Mouse (Mus musculus) intestine, postnatal 0 days (tissue): ENCODE measurements around the gene F8a. TPM values are rescaled to one million over a fixed set of nuclear protein-coding genes. Genes with fewer than 3 reads are reported as not detected.
"Not testable (repeated sequence)": the region's sequence is repeated elsewhere in the genome, so short reads cannot be mapped to it uniquely, and the experiment has no call there.

ENCODE experiments used
- ATAC-seq: fragments of 200-750 bp; cut with Nextera tagmentation; 2 replicates; pipeline ENCODE4 v1.8.0; 2017; ENCODE audit warnings: mild to moderate bottlenecking, moderate TSS enrichment, moderate library complexity
- H3K27ac ChIP-seq: fragments of 300-500 bp; sonication (generic); 2 replicates; pipeline ENCODE4 v1.5.1; 2014; ENCODE audit warnings: mild to moderate bottlenecking, low read depth, low read length, moderate library complexity
- H3K27me3 ChIP-seq: fragments of 300-500 bp; sonication (generic); replicated peaks from 2 replicates; pipeline ENCODE4 v1.6.1; 2014; ENCODE audit warnings: low read length, mixed read lengths; ENCODE audit not compliant: control insufficient read depth, insufficient read depth
- H3K36me3 ChIP-seq: fragments of 300-500 bp; sonication (generic); 2 replicates; pipeline ENCODE4 v1.6.1; 2014; ENCODE audit warnings: mild to moderate bottlenecking, moderate library complexity; ENCODE audit not compliant: control insufficient read depth, insufficient read depth
- H3K4me1 ChIP-seq: fragments of 300-500 bp; sonication (generic); replicated peaks from 2 replicates; pipeline ENCODE4 v1.6.1; 2014; ENCODE audit warnings: antibody characterized with exemption, low read length, mixed read lengths; ENCODE audit not compliant: control insufficient read depth, insufficient read depth
- H3K4me2 ChIP-seq: fragments of 300-500 bp; sonication (generic); replicated peaks from 2 replicates; pipeline ENCODE4 v1.6.1; 2014; ENCODE audit warnings: low read depth, mild to moderate bottlenecking, moderate library complexity
- H3K4me3 ChIP-seq: fragments of 300-500 bp; sonication (generic); 2 replicates; pipeline ENCODE4 v1.5.1; 2014; ENCODE audit warnings: low read depth, low read length
- H3K9ac ChIP-seq: fragments of 300-500 bp; sonication (generic); 2 replicates; pipeline ENCODE4 v1.6.1; 2014; ENCODE audit warnings: mild to moderate bottlenecking, low read depth, low read length
- H3K9me3 ChIP-seq: fragments of 300-500 bp; sonication (generic); 2 replicates; pipeline ENCODE4 v1.6.1; 2016; ENCODE audit warnings: mixed run types; ENCODE audit not compliant: control insufficient read depth
- CTCF ChIP-seq: sonication (generic); IDR thresholded peaks from 2 replicates; pipeline ENCODE4 v1.5.1; 2016; ENCODE audit warnings: low read depth, mild to moderate bottlenecking, control low read depth, antibody characterized with exemption, moderate library complexity
- WGBS: fragments of 180-500 bp; shearing (Covaris S2); extraction: QIAGEN DNeasy Blood & Tissue Kit; methylation state at CpG from one replicate; pipeline ENCODE4 v1.1.7; 2014; 5-methylcytosine and 5-hydroxymethylcytosine counted together
- polyA plus RNA-seq: library from polyadenylated mRNA; unstranded; fragments of >200 nt; fragmentation: Nextera tagmentation; extraction: Ambion mirVana; gene quantifications from 2 replicates; pipeline ENCODE4 v1.2.1, GENCODE M21; 2015

Gene F8a
- 21.8 and 24.2 TPM in 2 replicates for polyA plus RNA-seq

DNA sequence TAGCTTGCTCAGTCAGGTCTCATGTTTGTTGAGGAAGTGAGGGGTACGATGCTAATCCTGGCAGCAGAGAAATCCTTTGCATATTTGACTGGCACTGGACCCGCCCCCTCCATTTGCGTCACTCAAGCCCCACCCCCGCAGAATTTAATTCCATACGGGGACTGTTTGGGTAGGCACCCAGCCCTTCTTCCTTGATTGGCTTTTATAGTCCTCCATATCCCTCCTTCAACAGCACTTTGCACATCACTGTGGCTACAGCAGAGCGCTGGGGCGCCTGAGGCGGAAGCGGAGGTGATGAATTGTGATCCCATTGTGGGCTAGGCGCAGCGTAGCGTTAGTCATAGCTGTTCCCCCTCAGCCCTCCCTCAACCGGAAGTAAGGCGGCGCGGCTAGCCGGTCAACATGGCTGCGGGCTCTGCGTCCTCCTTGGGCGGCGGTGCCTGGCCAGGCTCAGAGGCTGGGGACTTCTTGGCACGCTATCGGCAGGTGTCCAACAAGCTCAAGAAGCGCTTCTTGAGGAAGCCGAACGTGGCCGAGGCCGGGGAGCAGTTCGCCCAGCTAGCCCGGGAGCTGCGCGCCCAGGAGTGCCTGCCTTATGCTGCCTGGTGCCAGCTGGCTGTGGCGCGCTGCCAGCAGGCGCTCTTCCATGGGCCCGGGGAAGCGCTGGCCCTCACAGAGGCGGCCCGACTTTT is at the start of gene F8a:
TSS of gene F8a (plus strand) at position 378 of the 692 bp plus-strand sequence.
- WGBS: 17% methylated on average over 37 of the region's 39 CpGs
- H3K9me3 ChIP-seq: no peaks in the 10 kb centered on the region
- H3K27me3 ChIP-seq: no peaks in the 10 kb centered on the region
- H3K4me2 ChIP-seq: peak within 1 kb of the TSS; percentile 77
- H3K4me3 ChIP-seq: peak within 1 kb of the TSS; percentile 60
- H3K4me1 ChIP-seq: no peaks in the 10 kb centered on the region
- peak within 1 kb of the TSS; percentile 94 for H3K27ac ChIP-seq
- ATAC-seq: peak; percentile 95
- H3K36me3 ChIP-seq: no peaks in the 10 kb centered on the region
- H3K9ac ChIP-seq: peak within 1 kb of the TSS; percentile 62
- TF ChIP-seq CTCF: no peak

DNA sequence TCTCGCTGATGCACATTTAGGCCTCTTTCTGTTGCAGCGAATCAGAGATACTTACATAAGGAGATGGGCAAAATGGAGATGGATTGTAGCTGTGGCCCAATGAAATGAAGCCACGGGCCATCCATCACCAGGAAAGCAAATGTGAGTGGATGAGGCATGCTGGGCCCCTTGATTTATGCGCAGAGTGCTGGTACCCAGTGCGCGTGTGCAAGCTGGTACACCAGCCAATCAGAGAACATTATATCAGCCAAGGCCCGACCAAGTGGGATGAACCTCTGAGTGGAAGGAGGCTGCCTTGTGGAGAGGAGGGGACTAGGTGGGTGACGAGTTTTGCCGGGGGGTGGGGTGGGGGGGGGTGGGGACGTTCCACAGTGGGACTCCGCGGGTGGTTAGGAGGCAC is 36.2 kb upstream of the F8a start, which contains the start of gene Xlr3b:
TSS of gene Xlr3b (plus strand) at position 274 of the 400 bp plus-strand sequence.
- not testable (repeated sequence) for H3K4me3 ChIP-seq, H3K27ac ChIP-seq, H3K4me1 ChIP-seq, H3K9me3 ChIP-seq, ATAC-seq, H3K36me3 ChIP-seq, H3K27me3 ChIP-seq, H3K9ac ChIP-seq, H3K4me2 ChIP-seq
- WGBS: 79% methylated on average over 11 of the region's 12 CpGs

DNA sequence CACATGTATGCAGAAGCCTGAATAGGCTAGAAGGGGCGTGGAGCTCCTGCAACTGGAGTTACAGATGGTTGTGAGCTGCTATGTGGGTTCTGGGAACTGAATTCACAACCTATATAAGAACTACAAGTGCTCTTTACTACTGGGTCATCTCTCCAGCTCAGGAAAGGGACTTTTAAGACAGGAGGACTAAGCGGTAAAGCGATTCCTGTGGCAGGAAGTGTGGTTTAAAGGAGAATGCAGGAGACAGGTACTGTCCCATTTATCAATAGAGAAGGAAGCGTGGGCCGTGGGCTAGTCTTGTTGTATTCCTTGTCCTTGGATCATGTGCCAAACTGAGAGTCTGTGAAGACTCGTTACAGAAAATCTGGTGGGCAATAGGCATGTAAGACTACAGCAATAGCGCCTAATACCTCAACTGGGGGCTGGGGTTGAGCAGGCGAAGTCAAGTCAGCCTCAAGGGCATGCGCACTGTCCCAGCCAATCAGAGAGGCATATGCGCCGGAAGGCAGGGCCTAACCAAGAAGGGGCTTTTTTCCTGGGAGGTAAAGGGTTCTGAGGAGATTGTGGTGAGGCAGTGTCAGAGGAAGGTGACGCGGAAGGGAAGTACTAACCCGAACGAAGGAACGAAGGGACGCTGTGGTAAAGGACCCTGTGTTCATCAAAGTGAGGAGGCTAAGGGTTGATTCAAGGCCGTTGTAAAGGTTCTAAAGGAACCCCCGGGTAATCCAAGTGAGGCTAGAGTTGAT is 14.1 kb upstream of the F8a start, which contains the start of gene Xlr4b:
TSS of gene Xlr4b (plus strand) at position 515 of the 746 bp plus-strand sequence.
- not testable (repeated sequence) for H3K4me1 ChIP-seq, H3K9me3 ChIP-seq

DNA sequence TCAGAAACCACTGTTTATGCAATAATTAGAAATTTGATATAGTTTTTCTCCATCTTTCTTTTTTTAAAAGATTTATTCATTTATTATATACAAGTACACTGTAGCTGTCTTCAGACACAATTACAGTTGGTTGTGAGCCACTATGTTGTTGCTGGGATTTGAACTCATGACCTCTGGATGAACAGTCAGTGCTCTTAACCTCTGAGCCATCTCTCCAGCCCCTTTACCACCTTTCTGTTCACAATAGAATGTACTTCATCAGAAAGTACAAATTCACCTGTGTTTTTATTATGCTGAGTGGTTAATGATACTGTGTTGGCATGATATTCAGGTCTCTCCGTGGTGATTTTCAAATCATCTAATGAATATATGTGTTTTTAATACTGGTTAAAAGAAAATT is 2.7 kb upstream of the F8a start:
- TF ChIP-seq CTCF: no peak
- ATAC-seq: no peak
- H3K4me3 ChIP-seq: no peak overlapping the region
- H3K27ac ChIP-seq: no peak overlapping the region
- H3K4me2 ChIP-seq: no peak overlapping the region
- no peaks in the 10 kb centered on the region for H3K4me1 ChIP-seq
- H3K9ac ChIP-seq: no peak overlapping the region
- no peaks in the 10 kb centered on the region for H3K27me3 ChIP-seq
- no peaks in the 10 kb centered on the region for H3K9me3 ChIP-seq
- no peaks in the 10 kb centered on the region for H3K36me3 ChIP-seq
- 59% methylated on average over 1 of the region's 1 CpGs for WGBS

More for the DNA sequence above, 14.1 kb upstream of the F8a start, which contains the start of gene Xlr4b:
- 80% methylated on average over 11 of the region's 19 CpGs for WGBS
- H3K27me3 ChIP-seq, H3K27ac ChIP-seq, H3K4me2 ChIP-seq, H3K9ac ChIP-seq, H3K4me3 ChIP-seq, ATAC-seq, H3K36me3 ChIP-seq: not testable (repeated sequence)

DNA sequence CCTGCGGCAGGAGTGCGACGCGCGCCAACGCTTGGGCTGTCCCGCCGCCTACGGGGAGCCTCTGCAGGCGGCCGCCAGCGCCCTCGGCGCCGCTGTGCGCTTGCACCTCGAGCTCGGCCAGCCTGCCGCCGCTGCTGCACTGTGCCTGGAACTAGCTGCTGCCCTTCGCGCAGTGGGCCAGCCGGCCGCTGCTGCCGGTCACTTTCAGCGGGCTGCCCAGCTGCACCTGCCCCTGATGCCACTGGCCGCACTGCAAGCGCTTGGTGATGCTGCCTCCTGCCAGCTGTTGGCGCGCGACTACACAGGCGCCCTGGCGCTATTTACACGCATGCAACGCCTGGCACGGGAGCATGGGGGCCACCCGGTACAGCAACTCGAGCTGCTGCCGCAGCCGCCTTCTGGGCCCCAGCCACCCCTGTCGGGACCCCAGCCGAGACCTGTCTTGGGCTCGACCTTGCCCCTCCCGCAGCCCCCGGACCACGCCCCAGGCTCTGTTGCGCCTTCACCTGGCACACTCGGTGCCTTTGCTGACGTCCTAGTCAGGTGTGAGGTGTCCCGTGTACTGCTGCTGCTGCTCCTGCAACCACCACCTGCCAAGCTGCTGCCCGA is 619 bp downstream of the F8a start:
- peak overlapping the region; percentile 94 for H3K27ac ChIP-seq
- H3K4me3 ChIP-seq: peak overlapping the region; percentile 60
- no peaks in the 10 kb centered on the region for H3K4me1 ChIP-seq
- H3K4me2 ChIP-seq: peak overlapping the region; percentile 77
- no peaks in the 10 kb centered on the region for H3K27me3 ChIP-seq
- 16% methylated on average over 37 of the region's 51 CpGs for WGBS
- ATAC-seq: peak; percentile 63
- no peaks in the 10 kb centered on the region for H3K9me3 ChIP-seq
- H3K36me3 ChIP-seq: no peaks in the 10 kb centered on the region
- H3K9ac ChIP-seq: peak overlapping the region; percentile 62
- peak; percentile 45 for TF ChIP-seq CTCF

DNA sequence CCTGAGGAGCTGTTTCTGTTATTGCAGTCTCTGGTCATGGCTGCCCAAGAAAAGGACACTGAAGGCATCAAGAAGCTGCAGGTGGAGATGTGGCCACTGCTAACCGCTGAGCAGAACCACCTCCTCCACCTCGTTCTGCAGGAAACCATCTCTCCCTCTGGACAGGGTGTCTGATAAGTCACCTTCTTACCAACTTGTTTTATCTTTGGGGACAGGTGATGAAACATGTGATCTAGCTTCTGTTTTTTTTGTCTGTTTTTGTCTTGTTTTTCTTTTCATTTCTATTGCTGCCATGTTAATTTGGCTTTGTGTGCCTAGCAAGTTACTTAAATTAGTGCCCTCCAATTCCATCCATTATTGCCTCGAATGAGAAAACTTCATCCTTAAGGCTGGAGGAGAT is 1.2 kb downstream of the F8a start:
- Histone ChIP-seq H3K4me1 (no peaks in the 10 kb centered on the region), H3K36me3 (no peaks in the 10 kb centered on the region), H3K4me2 (peak overlapping the region; percentile 77), H3K27ac (no peak overlapping the region), H3K9me3 (no peaks in the 10 kb centered on the region), H3K4me3 (peak overlapping the region; percentile 60), H3K27me3 (no peaks in the 10 kb centered on the region), H3K9ac (peak overlapping the region; percentile 62; the same call in 1 of the 2 replicates)
- ATAC-seq: no peak
- TF ChIP-seq CTCF: no peak
- 28% methylated on average over 3 of the region's 3 CpGs for WGBS

DNA sequence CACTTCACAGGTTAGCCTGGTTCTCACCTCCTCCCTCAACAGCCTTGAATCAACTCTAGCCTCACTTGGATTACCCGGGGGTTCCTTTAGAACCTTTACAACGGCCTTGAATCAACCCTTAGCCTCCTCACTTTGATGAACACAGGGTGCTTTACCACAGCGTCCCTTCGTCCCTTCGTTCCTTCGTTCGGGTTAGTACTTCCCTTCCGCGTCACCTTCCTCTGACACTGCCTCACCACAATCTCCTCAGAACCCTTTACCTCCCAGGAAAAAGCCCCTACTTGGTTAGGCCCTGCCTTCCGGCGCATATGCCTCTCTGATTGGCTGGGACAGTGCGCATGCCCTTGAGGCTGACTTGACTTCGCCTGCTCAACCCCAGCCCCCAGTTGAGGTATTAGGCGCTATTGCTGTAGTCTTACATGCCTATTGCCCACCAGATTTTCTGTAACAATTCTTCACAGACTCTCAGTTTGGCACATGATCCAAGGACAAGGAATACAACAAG is 14.8 kb downstream of the F8a start, which contains the start of gene Xlr4c:
TSS of gene Xlr4c (minus strand) at position 310 of the 505 bp plus-strand sequence.
- H3K4me1 ChIP-seq, H3K9ac ChIP-seq, H3K27ac ChIP-seq, H3K4me3 ChIP-seq, H3K4me2 ChIP-seq, ATAC-seq, H3K27me3 ChIP-seq, H3K9me3 ChIP-seq, H3K36me3 ChIP-seq: not testable (repeated sequence)
- WGBS: 84% methylated on average over 13 of the region's 14 CpGs

DNA sequence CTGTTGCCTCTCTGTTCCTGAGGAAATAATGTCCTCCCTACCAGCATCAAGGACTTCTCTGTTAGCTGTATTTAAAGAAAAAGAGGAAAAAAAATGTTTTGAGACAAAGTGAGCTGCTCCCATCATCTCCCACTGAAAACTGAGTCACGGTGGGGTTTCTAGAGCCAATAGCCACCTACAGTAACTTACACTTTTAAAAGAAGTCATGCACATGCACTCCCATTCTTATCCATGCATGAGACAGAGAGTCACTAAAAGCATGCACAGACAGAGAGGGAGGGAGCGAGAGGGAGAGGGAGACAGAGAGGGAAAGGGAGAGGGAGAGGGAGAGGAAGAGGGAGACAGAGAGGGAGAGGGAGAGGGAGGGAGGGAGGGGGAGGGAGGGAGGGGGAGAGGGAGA is 34.3 kb downstream of the F8a start:
- ATAC-seq, H3K9ac ChIP-seq, H3K4me2 ChIP-seq, H3K27me3 ChIP-seq, H3K36me3 ChIP-seq, H3K27ac ChIP-seq, H3K9me3 ChIP-seq, H3K4me1 ChIP-seq, H3K4me3 ChIP-seq: not testable (repeated sequence)
- WGBS: 78% methylated on average over 1 of the region's 2 CpGs
